Mouse (Mus musculus) hindbrain, embryonic 14.5 days (tissue): Measurements from ENCODE around the gene Gata2. TPM values are rescaled to one million over a fixed set of nuclear protein-coding genes. Genes with fewer than 3 reads are reported as not detected.

Experiments used
- ATAC-seq: fragments of 200-750 bp; cut with Nextera tagmentation; 2 replicates; pipeline ENCODE4 v1.8.0; 2017; ENCODE audit warnings: moderate number of reproducible peaks, mild to moderate bottlenecking, moderate TSS enrichment, moderate library complexity; ENCODE audit not compliant: low FRiP score
- DNase-seq: peaks from one replicate; pipeline ENCODE4 v3.0.0-alpha.2; 2015; ENCODE audit warnings: low spot score
- H3K27ac ChIP-seq: fragments of 300-500 bp; sonication (generic); 2 replicates; pipeline ENCODE4 v1.5.1; 2014; ENCODE audit warnings: mild to moderate bottlenecking, moderate library complexity
- H3K27me3 ChIP-seq: fragments of 300-500 bp; sonication (generic); 2 replicates; pipeline ENCODE4 v1.6.1; 2014; ENCODE audit warnings: mild to moderate bottlenecking, low read length, mixed read lengths; ENCODE audit not compliant: control insufficient read depth, insufficient read depth
- H3K36me3 ChIP-seq: fragments of 300-500 bp; sonication (generic); replicated peaks from 2 replicates; pipeline ENCODE4 v1.6.1; 2014; ENCODE audit not compliant: control insufficient read depth, insufficient read depth
- H3K4me1 ChIP-seq: fragments of 300-500 bp; sonication (generic); replicated peaks from 2 replicates; pipeline ENCODE4 v1.6.1; 2014; ENCODE audit warnings: antibody characterized with exemption, low read length, mixed read lengths; ENCODE audit not compliant: control insufficient read depth, insufficient read depth
- H3K4me2 ChIP-seq: fragments of 300-500 bp; sonication (generic); replicated peaks from 2 replicates; pipeline ENCODE4 v1.6.1; 2014; ENCODE audit warnings: mild to moderate bottlenecking, moderate library complexity
- H3K4me3 ChIP-seq: fragments of 300-500 bp; sonication (generic); replicated peaks from 2 replicates; pipeline ENCODE4 v1.5.1; 2014; ENCODE audit warnings: mild to moderate bottlenecking, low read length
- H3K9ac ChIP-seq: fragments of 300-500 bp; sonication (generic); 2 replicates; pipeline ENCODE4 v1.6.1; 2014
- H3K9me3 ChIP-seq: fragments of 300-500 bp; sonication (generic); 2 replicates; pipeline ENCODE4 v1.6.1; 2016; ENCODE audit warnings: low read length; ENCODE audit not compliant: control insufficient read depth
- WGBS: fragments of 180-500 bp; shearing (Covaris S2); extraction: QIAGEN DNeasy Blood & Tissue Kit; methylation state at CpG from one replicate; pipeline ENCODE4 v1.1.7; 2014; 5-methylcytosine and 5-hydroxymethylcytosine counted together
- polyA plus RNA-seq: library from polyadenylated mRNA; unstranded; fragments of >200 nt; fragmentation: Nextera tagmentation; extraction: Ambion mirVana; gene quantifications from 2 replicates; pipeline ENCODE4 v1.2.1, GENCODE M21; 2014

Gene Gata2
- polyA plus RNA-seq, 1 experiment from 2014 or later: 19.2 TPM

GRCm38 (mm10) chr6:88205386-88205700 is 11.7 kb downstream of the Gata2 start:
- 12% methylated on average over 7 of the region's 7 CpGs for WGBS
- H3K36me3 ChIP-seq: no peaks in the 10 kb centered on the region
- peaks cover 85% of the 10 kb centered on the region for H3K27me3 ChIP-seq
- H3K9ac ChIP-seq: no peak overlapping the region
- no peak overlapping the region for H3K27ac ChIP-seq
- no peak overlapping the region for H3K4me3 ChIP-seq
- ATAC-seq (no peak), DNase-seq (no peak)
- H3K4me2 ChIP-seq: no peak overlapping the region
- H3K9me3 ChIP-seq: no peaks in the 10 kb centered on the region
- no peaks in the 10 kb centered on the region for H3K4me1 ChIP-seq

- H3K27me3 ChIP-seq: peaks cover 79% of the 10 kb centered on the region
- ATAC-seq (no peak), DNase-seq (no peak)
- H3K4me1 ChIP-seq: no peaks in the 10 kb centered on the region
- no peak overlapping the region for H3K4me2 ChIP-seq
- H3K36me3 ChIP-seq: no peaks in the 10 kb centered on the region
- H3K27ac ChIP-seq: no peak overlapping the region
- 17% methylated on average over 9 of the region's 9 CpGs for WGBS
- no peaks in the 10 kb centered on the region for H3K9me3 ChIP-seq
- no peak overlapping the region for H3K9ac ChIP-seq
- no peak overlapping the region for H3K4me3 ChIP-seq
Observed at GRCm38 (mm10) chr6:88205937-88206336, 12.2 kb downstream of the Gata2 start.

- H3K27ac ChIP-seq: no peak overlapping the region
- no peak overlapping the region for H3K9ac ChIP-seq
- DNase-seq (no peak), ATAC-seq (no peak)
- no peaks in the 10 kb centered on the region for H3K4me1 ChIP-seq
- peaks cover 73% of the 10 kb centered on the region for H3K27me3 ChIP-seq
- no peaks in the 10 kb centered on the region for H3K9me3 ChIP-seq
- 44% methylated on average over 7 of the region's 7 CpGs for WGBS
- no peak overlapping the region for H3K4me3 ChIP-seq
- H3K4me2 ChIP-seq: no peak overlapping the region
- no peaks in the 10 kb centered on the region for H3K36me3 ChIP-seq
Observed at GRCm38 (mm10) chr6:88206566-88206965, 12.9 kb downstream of the Gata2 start.

- DNase-seq: no peak
- 92% methylated on average over 10 of the region's 10 CpGs for WGBS
- H3K4me3 ChIP-seq: no peak overlapping the region
- peaks cover 64% of the 10 kb centered on the region for H3K27me3 ChIP-seq
- H3K27ac ChIP-seq: no peak overlapping the region
- no peak overlapping the region for H3K4me2 ChIP-seq
- H3K36me3 ChIP-seq: no peaks in the 10 kb centered on the region
- no peaks in the 10 kb centered on the region for H3K4me1 ChIP-seq
- H3K9me3 ChIP-seq: no peaks in the 10 kb centered on the region
- no peak for ATAC-seq
- no peak overlapping the region for H3K9ac ChIP-seq
Observed at GRCm38 (mm10) chr6:88207403-88208033, 13.8 kb downstream of the Gata2 start.

GRCm38 (mm10) chr6:88208321-88208720 is 14.6 kb downstream of the Gata2 start:
- no peak for ATAC-seq
- H3K4me1 ChIP-seq: no peaks in the 10 kb centered on the region

GRCm38 (mm10) chr6:88209453-88209852 is 15.8 kb downstream of the Gata2 start:
- H3K4me2 ChIP-seq: no peak overlapping the region
- H3K27ac ChIP-seq: no peak overlapping the region
- WGBS: 86% methylated on average over 5 of the region's 5 CpGs
- H3K9me3 ChIP-seq: no peaks in the 10 kb centered on the region
- H3K27me3 ChIP-seq: peaks cover 45% of the 10 kb centered on the region
- H3K36me3 ChIP-seq: no peaks in the 10 kb centered on the region
- no peak overlapping the region for H3K9ac ChIP-seq
- DNase-seq (no peak), ATAC-seq (no peak)
- no peaks in the 10 kb centered on the region for H3K4me1 ChIP-seq
- no peak overlapping the region for H3K4me3 ChIP-seq

More at GRCm38 (mm10) chr6:88208321-88208720, 14.6 kb downstream of the Gata2 start:
- Histone ChIP-seq H3K9me3 (no peaks in the 10 kb centered on the region), H3K4me2 (no peak overlapping the region), H3K9ac (no peak overlapping the region), H3K27ac (no peak overlapping the region), H3K27me3 (peaks cover 56% of the 10 kb centered on the region), H3K4me3 (no peak overlapping the region), H3K36me3 (no peaks in the 10 kb centered on the region)
- DNase-seq: no peak
- WGBS: 94% methylated on average over 3 of the region's 3 CpGs

GRCm38 (mm10) chr6:88210182-88210581 is 16.5 kb downstream of the Gata2 start:
- Histone ChIP-seq H3K27me3 (peaks cover 37% of the 10 kb centered on the region), H3K27ac (no peak overlapping the region), H3K9me3 (no peaks in the 10 kb centered on the region), H3K36me3 (no peaks in the 10 kb centered on the region), H3K9ac (no peak overlapping the region), H3K4me1 (no peaks in the 10 kb centered on the region), H3K4me2 (no peak overlapping the region), H3K4me3 (no peak overlapping the region)
- ATAC-seq (no peak), DNase-seq (no peak)
- 70% methylated on average over 3 of the region's 3 CpGs for WGBS

GRCm38 (mm10) chr6:88215797-88216196 is 22.1 kb downstream of the Gata2 start:
- Histone ChIP-seq H3K9me3 (no peaks in the 10 kb centered on the region), H3K9ac (no peak overlapping the region), H3K27ac (no peak overlapping the region), H3K4me2 (no peak overlapping the region), H3K27me3 (no peaks in the 10 kb centered on the region), H3K36me3 (no peaks in the 10 kb centered on the region), H3K4me1 (no peaks in the 10 kb centered on the region), H3K4me3 (no peak overlapping the region)
- no peak for ATAC-seq
- 35% methylated on average over 6 of the region's 6 CpGs for WGBS
- no peak for DNase-seq

- ATAC-seq (no peak), DNase-seq (no peak)
- no peak overlapping the region for H3K9ac ChIP-seq
- H3K36me3 ChIP-seq: no peaks in the 10 kb centered on the region
- no peaks in the 10 kb centered on the region for H3K4me1 ChIP-seq
- H3K4me3 ChIP-seq: no peak overlapping the region
- 81% methylated on average over 4 of the region's 4 CpGs for WGBS
- no peak overlapping the region for H3K27ac ChIP-seq
- H3K4me2 ChIP-seq: no peak overlapping the region
- no peaks in the 10 kb centered on the region for H3K9me3 ChIP-seq
- H3K27me3 ChIP-seq: no peaks in the 10 kb centered on the region
Observed at GRCm38 (mm10) chr6:88216199-88216598, 22.5 kb downstream of the Gata2 start.

GRCm38 (mm10) chr6:88219094-88219493 is 25.4 kb downstream of the Gata2 start:
- H3K4me3 ChIP-seq: no peak overlapping the region
- no peak overlapping the region for H3K27ac ChIP-seq
- WGBS: 28% methylated on average over 4 of the region's 4 CpGs
- ATAC-seq (no peak), DNase-seq (no peak)
- H3K27me3 ChIP-seq: no peaks in the 10 kb centered on the region
- H3K4me2 ChIP-seq: no peak overlapping the region
- no peak overlapping the region for H3K9ac ChIP-seq
- H3K4me1 ChIP-seq: no peaks in the 10 kb centered on the region
- no peaks in the 10 kb centered on the region for H3K9me3 ChIP-seq
- no peaks in the 10 kb centered on the region for H3K36me3 ChIP-seq
